Mouse (Mus musculus): ENCODE data around the gene Troap. TPM values are rescaled to one million over a fixed set of nuclear protein-coding genes. Genes with fewer than 3 reads are reported as not detected.

Troap gene
- polyA plus RNA-seq, 1 experiment from 2014 or later, result 4.6 TPM

- Histone ChIP-seq H3K4me2 (no peak overlapping the region), H3K9ac (replicated peaks) (no peak overlapping the region), H3K9me3 (replicated peaks) (no peaks in the 10 kb centered on the region), H3K4me1 (no peaks in the 10 kb centered on the region), H3K4me3 (replicated peaks) (no peak overlapping the region), H3K36me3 (no peaks in the 10 kb centered on the region), H3K27ac (replicated peaks) (no peak overlapping the region), H3K27me3 (replicated peaks) (peaks cover 12% of the 10 kb centered on the region; the same call in 1 of the 2 replicates)
- ATAC-seq (ENCODE audit: low FRiP score), result no peak
- WGBS, result 47% methylated on average over 7 of the region's 7 CpGs
Observed at GRCm38 (mm10) chr15:99105238-99105637, 30.9 kb downstream of the Troap start.

GRCm38 (mm10) chr15:99107866-99108265, 33.5 kb downstream of the Troap start:
- Histone ChIP-seq H3K4me2 (no peak overlapping the region), H3K9ac (replicated peaks) (no peak overlapping the region), H3K36me3 (no peaks in the 10 kb centered on the region), H3K4me3 (replicated peaks) (no peak overlapping the region), H3K9me3 (replicated peaks) (no peaks in the 10 kb centered on the region), H3K27ac (replicated peaks) (no peak overlapping the region), H3K4me1 (no peaks in the 10 kb centered on the region), H3K27me3 (replicated peaks) (no peaks in the 10 kb centered on the region)
- 84% methylated on average over 3 of the region's 3 CpGs for WGBS
- no peak for ATAC-seq (ENCODE audit: low FRiP score)

GRCm38 (mm10) chr15:99111139-99111538, 36.8 kb downstream of the Troap start:
- H3K9ac ChIP-seq (replicated peaks), result no peak overlapping the region
- H3K4me2 ChIP-seq, result no peak overlapping the region
- H3K27me3 ChIP-seq (replicated peaks), result no peaks in the 10 kb centered on the region
- H3K36me3 ChIP-seq, result no peaks in the 10 kb centered on the region
- H3K27ac ChIP-seq (replicated peaks), result no peak overlapping the region
- H3K4me3 ChIP-seq (replicated peaks), result no peak overlapping the region
- ATAC-seq (ENCODE audit: low FRiP score), result no peak
- peaks cover 4% of the 10 kb centered on the region; the same call in 1 of the 2 replicates for H3K4me1 ChIP-seq
- whole genome bisulfite sequencing, result 92% methylated on average over 3 of the region's 3 CpGs
- H3K9me3 ChIP-seq (replicated peaks), result no peaks in the 10 kb centered on the region

- no peak overlapping the region for H3K4me2 ChIP-seq
- H3K27me3 ChIP-seq (replicated peaks), result no peaks in the 10 kb centered on the region
- H3K4me1 ChIP-seq, result peaks cover 4% of the 10 kb centered on the region; the same call in 1 of the 2 replicates
- no peaks in the 10 kb centered on the region for H3K36me3 ChIP-seq
- H3K9me3 ChIP-seq (replicated peaks), result no peaks in the 10 kb centered on the region
- H3K27ac ChIP-seq (replicated peaks), result no peak overlapping the region
- no peak overlapping the region for H3K4me3 ChIP-seq (replicated peaks)
- ATAC-seq (ENCODE audit: low FRiP score), result no peak
- H3K9ac ChIP-seq (replicated peaks), result no peak overlapping the region
- 77% methylated on average over 4 of the region's 4 CpGs for WGBS
Observed at GRCm38 (mm10) chr15:99111809-99112208, 37.4 kb downstream of the Troap start.

GRCm38 (mm10) chr15:99112843-99113395, 38.5 kb downstream of the Troap start:
- Histone ChIP-seq H3K4me1 (peaks cover 4% of the 10 kb centered on the region; the same call in 1 of the 2 replicates), H3K27me3 (replicated peaks) (no peaks in the 10 kb centered on the region), H3K9ac (replicated peaks) (no peak overlapping the region), H3K4me2 (peak overlapping the region; percentile 25), H3K4me3 (replicated peaks) (no peak overlapping the region), H3K9me3 (replicated peaks) (no peaks in the 10 kb centered on the region), H3K36me3 (no peaks in the 10 kb centered on the region), H3K27ac (replicated peaks) (no peak overlapping the region)
- 32% methylated on average over 11 of the region's 11 CpGs for WGBS
- no peak for ATAC-seq (ENCODE audit: low FRiP score)

GRCm38 (mm10) chr15:99113396-99113975, 39.1 kb downstream of the Troap start:
- Histone ChIP-seq H3K4me1 (peaks cover 4% of the 10 kb centered on the region; the same call in 1 of the 2 replicates), H3K9ac (replicated peaks) (no peak overlapping the region), H3K27me3 (replicated peaks) (no peaks in the 10 kb centered on the region), H3K4me3 (replicated peaks) (no peak overlapping the region), H3K36me3 (no peaks in the 10 kb centered on the region), H3K4me2 (peak overlapping the region; percentile 25), H3K27ac (replicated peaks) (no peak overlapping the region), H3K9me3 (replicated peaks) (no peaks in the 10 kb centered on the region)
- WGBS, result 8% methylated on average over 9 of the region's 9 CpGs
- no peak for ATAC-seq (ENCODE audit: low FRiP score)

GRCm38 (mm10) chr15:99114312-99115064, 40.1 kb downstream of the Troap start:
- Histone ChIP-seq H3K4me3 (replicated peaks) (no peak overlapping the region), H3K27ac (replicated peaks) (no peak overlapping the region), H3K9me3 (replicated peaks) (no peaks in the 10 kb centered on the region), H3K36me3 (no peaks in the 10 kb centered on the region), H3K9ac (replicated peaks) (no peak overlapping the region), H3K4me1 (peaks cover 4% of the 10 kb centered on the region; the same call in 1 of the 2 replicates), H3K4me2 (no peak overlapping the region), H3K27me3 (replicated peaks) (no peaks in the 10 kb centered on the region)
- ATAC-seq (ENCODE audit: low FRiP score), result no peak
- 44% methylated on average over 14 of the region's 14 CpGs for WGBS

GRCm38 (mm10) chr15:99115065-99115423, 40.7 kb downstream of the Troap start:
- no peak for ATAC-seq (ENCODE audit: low FRiP score)
- H3K9me3 ChIP-seq (replicated peaks), result no peaks in the 10 kb centered on the region
- H3K4me2 ChIP-seq, result no peak overlapping the region
- H3K4me3 ChIP-seq (replicated peaks), result no peak overlapping the region
- no peak overlapping the region for H3K27ac ChIP-seq (replicated peaks)
- no peaks in the 10 kb centered on the region for H3K36me3 ChIP-seq
- no peak overlapping the region for H3K9ac ChIP-seq (replicated peaks)
- 88% methylated on average over 7 of the region's 7 CpGs for WGBS
- no peaks in the 10 kb centered on the region for H3K27me3 ChIP-seq (replicated peaks)
- peaks cover 4% of the 10 kb centered on the region; the same call in 1 of the 2 replicates for H3K4me1 ChIP-seq

- Histone ChIP-seq H3K4me3 (replicated peaks) (no peak overlapping the region), H3K36me3 (no peaks in the 10 kb centered on the region), H3K27ac (replicated peaks) (no peak overlapping the region), H3K9ac (replicated peaks) (no peak overlapping the region), H3K4me2 (no peak overlapping the region), H3K4me1 (peaks cover 4% of the 10 kb centered on the region; the same call in 1 of the 2 replicates), H3K27me3 (replicated peaks) (no peaks in the 10 kb centered on the region), H3K9me3 (replicated peaks) (no peaks in the 10 kb centered on the region)
- no peak for ATAC-seq (ENCODE audit: low FRiP score)
- 41% methylated on average over 11 of the region's 11 CpGs for WGBS
Observed at GRCm38 (mm10) chr15:99116539-99116938, 42.2 kb downstream of the Troap start.

GRCm38 (mm10) chr15:99120814-99121213, 46.4 kb downstream of the Troap start:
- no peak overlapping the region for H3K9ac ChIP-seq (replicated peaks)
- no peaks in the 10 kb centered on the region for H3K36me3 ChIP-seq
- no peaks in the 10 kb centered on the region for H3K27me3 ChIP-seq (replicated peaks)
- H3K4me2 ChIP-seq, result no peak overlapping the region
- no peak for ATAC-seq (ENCODE audit: low FRiP score)
- no peak overlapping the region for H3K27ac ChIP-seq (replicated peaks)
- no peak overlapping the region for H3K4me3 ChIP-seq (replicated peaks)
- peaks cover 7% of the 10 kb centered on the region for H3K4me1 ChIP-seq
- no peaks in the 10 kb centered on the region for H3K9me3 ChIP-seq (replicated peaks)
- 17% methylated on average over 11 of the region's 11 CpGs for WGBS

GRCm38 (mm10) chr15:99122642-99123041, 48.3 kb downstream of the Troap start:
- 83% methylated on average over 2 of the region's 2 CpGs for WGBS
- no peak for ATAC-seq (ENCODE audit: low FRiP score)

GRCm38 (mm10) chr15:99125711-99126080, 51.3 kb downstream of the Troap start, which contains the start of gene Spats2:
Spats2 (plus strand) TSS chr15:99125916.
- peak within 1 kb of the TSS; percentile 77 for H3K4me3 ChIP-seq (replicated peaks)
- peak within 1 kb of the TSS; percentile 84 for H3K9ac ChIP-seq (replicated peaks)
- no peaks in the 10 kb centered on the region for H3K9me3 ChIP-seq (replicated peaks)
- peak within 1 kb of the TSS; percentile 94 for H3K27ac ChIP-seq (replicated peaks)
- WGBS, result under 1% methylated on average over 12 of the region's 12 CpGs
- ATAC-seq (ENCODE audit: low FRiP score), result no peak
- no peaks in the 10 kb centered on the region for H3K36me3 ChIP-seq
- no peaks in the 10 kb centered on the region for H3K27me3 ChIP-seq (replicated peaks)
- peaks cover 37% of the 10 kb centered on the region for H3K4me1 ChIP-seq
- peak within 1 kb of the TSS; percentile 92 for H3K4me2 ChIP-seq

More at GRCm38 (mm10) chr15:99122642-99123041, 48.3 kb downstream of the Troap start:
- Histone ChIP-seq H3K9ac (replicated peaks) (no peak overlapping the region), H3K36me3 (no peaks in the 10 kb centered on the region), H3K9me3 (replicated peaks) (no peaks in the 10 kb centered on the region), H3K4me2 (no peak overlapping the region), H3K27me3 (replicated peaks) (no peaks in the 10 kb centered on the region), H3K27ac (replicated peaks) (no peak overlapping the region), H3K4me1 (peaks cover 9% of the 10 kb centered on the region), H3K4me3 (replicated peaks) (no peak overlapping the region)

All from neural tube, embryonic 15.5 days (tissue).